24 mouse cellular contexts compared by ENCODE assay signal in genomic region chr3:84108614-84109013, GRCm38 (mm10). TPM values are rescaled to one million over a fixed set of nuclear protein-coding genes. Genes with fewer than 3 reads are reported as not detected.
DNase-seq lines count a peak whose midpoint lies in the region; ATAC-seq lines count a peak whose summit lies in the region.
"Had no signal": no experiment of that assay in that cellular context is flagged by ENCODE, and none has a peak within 500 bp of the region (broad histone marks: within the 10 kb centered on the region; RNA-seq: fewer than 3 reads in every experiment).

No protein-coding gene starts in this region.

- WGBS in limb, embryonic 10.5 days = 82% methylated on average over 2 of the region's 2 CpGs

- H3K27ac ChIP-seq in limb, embryonic 10.5 days = no peak overlapping the region
- H3K27ac ChIP-seq: embryonic facial prominence, embryonic 12.5 days; embryonic facial prominence, embryonic 15.5 days; forebrain, embryonic 13.5 days; gastrocnemius, adult 2 months; hindbrain, embryonic 13.5 days; intestine, embryonic 15.5 days had no signal

- H3K9me3 ChIP-seq in limb, embryonic 10.5 days (replicated peaks) = no peaks in the 10 kb centered on the region
- H3K9me3 ChIP-seq: embryonic facial prominence, embryonic 12.5 days; embryonic facial prominence, embryonic 15.5 days; forebrain, embryonic 13.5 days; intestine, embryonic 15.5 days had no signal

- H3K36me3 ChIP-seq in limb, embryonic 10.5 days = no peaks in the 10 kb centered on the region
- H3K36me3 ChIP-seq: embryonic facial prominence, embryonic 12.5 days; embryonic facial prominence, embryonic 15.5 days; hindbrain, embryonic 13.5 days; intestine, embryonic 15.5 days had no signal

- no peak for ATAC-seq in monocyte, adult 5-6 weeks (replicated peaks; ENCODE audit: insufficient number of reproducible peaks, low FRiP score, low TSS enrichment, poor library complexity, severe bottlenecking)
- ATAC-seq: forebrain, embryonic 13.5 days; forebrain, embryonic 16.5 days; hindbrain, embryonic 16.5 days; intestine, embryonic 15.5 days had no signal

- H3K4me1 ChIP-seq in limb, embryonic 10.5 days = no peaks in the 10 kb centered on the region
- H3K4me1 ChIP-seq: embryonic facial prominence, embryonic 12.5 days; embryonic facial prominence, embryonic 15.5 days; forebrain, embryonic 13.5 days; hindbrain, embryonic 13.5 days; intestine, embryonic 15.5 days had no signal

- H3K27me3 ChIP-seq in limb, embryonic 10.5 days (ENCODE audit: low read depth, poor library complexity, severe bottlenecking) = no peaks in the 10 kb centered on the region
- H3K27me3 ChIP-seq: embryonic facial prominence, embryonic 12.5 days; embryonic facial prominence, embryonic 15.5 days; forebrain, embryonic 13.5 days; hindbrain, embryonic 13.5 days; intestine, embryonic 15.5 days had no signal

- DNase-seq in adrenal gland, postnatal 36 days = peak; percentile 9 to 10
- no peak for DNase-seq in adrenal gland, adult 8-10 months
- DNase-seq in NIH3T3 (ENCODE audit: low read depth) = peak; percentile 31
- DNase-seq in adipocyte (ENCODE audit: low spot score) = peak; percentile 9
- DNase-seq in limb, embryonic 10.5 days (ENCODE audit: low spot score) = no peak
- DNase-seq in testis, postnatal 14 days (ENCODE audit: low spot score) = no peak
- DNase-seq: adrenal gland, postnatal 25 days; cerebellum, adult 18-20 months; cerebellum, adult 9-11 months; cerebellum, postnatal 25 days; gastrocnemius, adult 2 months; gastrocnemius, postnatal 14 days; heart, adult 11 months; kidney, adult 11 months; kidney, adult 8-10 months had no signal

- H3K4me3 ChIP-seq in limb, embryonic 10.5 days = no peak overlapping the region
- H3K4me3 ChIP-seq: embryonic facial prominence, embryonic 12.5 days; embryonic facial prominence, embryonic 15.5 days; erythroblast, embryonic 14.5 days; forebrain, embryonic 13.5 days; gastrocnemius, adult 2 months; hindbrain, embryonic 13.5 days; intestine, embryonic 15.5 days had no signal

RNA-seq across cellular contexts. Expression of gene Mnd1, which starts 47.0 kb away (rescaled TPM):
- 10 to 100 TPM; 13.1 to 16.0 TPM for total RNA-seq in adrenal gland, postnatal 36 days (2021)
- total RNA-seq in adrenal gland, adult 8-10 months (2022) = 1 to 10 TPM; 8.0 to 9.1 (median 8.6) TPM
- 17.4 and 21.0 TPM in 2 replicates for polyA plus RNA-seq in limb, embryonic 10.5 days (2016; fragmentation: Nextera tagmentation; extraction: Ambion mirVana)
- 5.8 TPM in 1 of 3 replicates, not detected in the others for total RNA-seq in monocyte, adult 5-6 weeks (2017)

Comparison
In these comparisons a context has a peak if more than half of its experiments do, and no peak if none do; other contexts are left out.
1. DNase-seq: peak in adrenal gland, postnatal 36 days (2 of 2), NIH3T3 (single experiment) and adipocyte (single experiment); none in adrenal gland, adult 8-10 months (single experiment), limb, embryonic 10.5 days (single experiment) and testis, postnatal 14 days (single experiment).